Mouse (Mus musculus): ENCODE measurements around the gene Pfdn5. TPM values are rescaled to one million over a fixed set of nuclear protein-coding genes. Genes with fewer than 3 reads are reported as not detected.
A peak's percentile ranks its signal among the peaks of the same experiment; 100 is the strongest.

Pfdn5 gene
- total and polyA plus RNA-seq, 3 experiments = 265 to 356 (median 296) TPM

DNA sequence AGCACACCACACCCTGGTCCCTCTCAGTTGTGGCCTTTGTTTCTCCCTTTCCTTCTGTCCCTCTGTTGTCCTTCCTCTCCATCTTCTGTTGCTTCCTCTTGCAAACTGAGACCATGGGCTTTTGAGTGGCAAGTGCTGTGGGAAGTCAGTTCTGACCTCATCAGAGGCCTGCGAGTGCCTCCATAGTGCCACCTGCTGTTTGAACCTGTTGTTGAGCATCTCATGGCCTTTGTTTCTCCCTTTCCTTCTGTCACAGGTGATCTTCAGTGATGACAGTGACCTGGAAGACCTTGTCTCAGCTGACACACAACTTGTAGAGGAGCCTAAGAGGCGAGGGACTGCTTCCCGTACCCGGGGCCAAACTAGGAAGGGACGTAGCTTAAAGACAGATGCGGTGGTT, 9.7 kb upstream of the Pfdn5 start:
- Histone ChIP-seq H3K9me3 (replicated peaks; ENCODE audit: low read length) (no peaks in the 10 kb centered on the region), H3K79me2 (replicated peaks; ENCODE audit: control insufficient read depth, extremely low read depth, insufficient read depth, poor library complexity, severe bottlenecking) (no peaks in the 10 kb centered on the region), H3K4me1 (ENCODE audit: control insufficient read depth in 1 of 2, insufficient read depth in 2 of 2) (peaks cover under 1 to 21% of the 10 kb centered on the region in 2 experiments; a peak in 2 of 4 replicates), H3K27ac (ENCODE audit: insufficient read depth, low read depth) (0 out of 2 replicates have a peak overlapping the region, but pooled peaks have one; percentile 1), H3K4me3 (replicated peaks in 1 of 3; ENCODE audit: low read depth in 2 of 3, low read length in 2 of 3, poor library complexity in 1 of 3) (no peak overlapping the region), H3K36me3 (replicated peaks in 1 of 2; ENCODE audit: control insufficient read depth in 1 of 2, insufficient read depth in 1 of 2, low read length in 1 of 2) (peaks cover 74 to 86% of the 10 kb centered on the region in 2 experiments), H3K9ac (ENCODE audit: insufficient read depth, low read depth) (no peak overlapping the region), H3K27me3 (replicated peaks) (no peaks in the 10 kb centered on the region), H3K4me2 (ENCODE audit: insufficient read depth, low read depth, poor library complexity, severe bottlenecking) (no peak overlapping the region)
- DNase-seq (ENCODE audit: extremely low read depth) = peak; percentile 82
- dilution Hi-C loops (cut with MboI; ENCODE audit: extremely low pct_ligation_motif_present, extremely low pct_unique_long_range_greater_than_20kb, low sequenced_read_pairs) = no loop called here
- TF ChIP-seq CTCF (conservative IDR thresholded peaks at IDR 0.05 in 1 of 2, IDR thresholded peaks at IDR 0.05 in 1 of 2; ENCODE audit: low read depth in 2 of 2, low read length in 2 of 2) (peak; percentile 69 to 82; a peak in 3 of 4 replicates), MAZ (IDR thresholded peaks at IDR 0.05; ENCODE audit: low read depth, low read length) (no peak), SMC3 (IDR thresholded peaks at IDR 0.05; ENCODE audit: low read depth, low read length) (peak; percentile 83), HCFC1 (IDR thresholded peaks at IDR 0.05; ENCODE audit: low read depth, low read length) (no peak), TBP (conservative IDR thresholded peaks at IDR 0.05; ENCODE audit: low read depth, low read length) (no peak), RAD21 (IDR thresholded peaks at IDR 0.05; ENCODE audit: low read depth, low read length) (peak; percentile 54)
- in situ Hi-C loops (cut with MboI; ENCODE audit: low pct_ligation_motif_present, low pct_unique_long_range_greater_than_20kb, low sequenced_read_pairs) = loop anchor here (5.0 kb wide), 2 partner anchors 34 to 79 kb away; no protein-coding TSS in a partner anchor

DNA sequence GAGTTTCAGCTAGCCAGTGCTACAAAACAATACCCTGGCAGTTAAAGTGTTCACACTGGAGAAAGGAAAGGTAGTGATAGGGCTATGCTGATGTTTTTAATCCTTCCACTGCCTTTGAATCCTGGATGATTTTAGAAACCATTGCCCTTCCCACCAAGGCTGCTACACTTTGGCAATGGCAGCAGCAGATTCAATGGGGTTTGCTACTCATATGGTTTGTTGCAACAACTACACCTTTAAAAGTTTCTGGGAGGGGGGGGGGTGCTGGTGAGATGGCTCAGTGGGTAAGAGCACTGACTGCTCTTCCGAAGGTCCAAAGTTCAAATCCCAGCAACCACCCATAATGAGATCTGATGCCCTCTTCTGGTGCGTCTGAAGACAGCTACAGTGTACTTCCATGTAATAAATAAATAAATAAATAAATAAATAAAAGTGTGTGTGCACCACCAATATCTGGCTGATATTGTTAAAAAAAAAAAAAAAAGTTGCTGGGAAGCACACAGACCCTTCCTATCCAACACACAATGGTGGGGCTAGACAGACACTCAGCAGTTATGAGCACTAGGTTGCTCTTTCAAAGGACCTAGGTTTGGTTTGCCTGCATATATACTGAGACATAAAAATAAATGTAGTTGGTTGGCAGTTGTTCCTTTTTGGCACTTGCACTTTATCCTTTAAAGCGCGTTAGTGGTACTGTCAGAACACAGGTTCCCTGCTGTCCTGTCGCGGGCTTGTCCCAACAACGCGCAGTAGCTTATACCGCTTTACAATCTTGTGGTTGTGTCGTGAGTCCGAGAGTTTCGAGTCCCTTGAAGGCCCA, 1.1 kb upstream of the Pfdn5 start:
- dilution Hi-C loops (cut with MboI; ENCODE audit: extremely low pct_ligation_motif_present, extremely low pct_unique_long_range_greater_than_20kb, low sequenced_read_pairs) = no loop called here
- no peaks in the 10 kb centered on the region for H3K9me3 ChIP-seq (replicated peaks; ENCODE audit: low read length)
- 0 out of 2 replicates have a peak overlapping the region, but pooled peaks have one; percentile 8 for H3K27ac ChIP-seq (ENCODE audit: insufficient read depth, low read depth)
- H3K9ac ChIP-seq (ENCODE audit: insufficient read depth, low read depth) = peak overlapping the region; percentile 29; the same call in 1 of the 2 replicates
- H3K4me1 ChIP-seq (ENCODE audit: control insufficient read depth in 1 of 2, insufficient read depth in 2 of 2) = peaks cover 4 to 19% of the 10 kb centered on the region in 2 experiments; a peak in 3 of 4 replicates
- peaks cover 46 to 73% of the 10 kb centered on the region in 2 experiments for H3K36me3 ChIP-seq (replicated peaks in 1 of 2; ENCODE audit: control insufficient read depth in 1 of 2, insufficient read depth in 1 of 2, low read length in 1 of 2)
- peaks cover 14% of the 10 kb centered on the region; the same call in 1 of the 2 replicates for H3K79me2 ChIP-seq (replicated peaks; ENCODE audit: control insufficient read depth, extremely low read depth, insufficient read depth, poor library complexity, severe bottlenecking)
- peak overlapping the region; percentile 31 for H3K4me2 ChIP-seq (ENCODE audit: insufficient read depth, low read depth, poor library complexity, severe bottlenecking)
- TF ChIP-seq TCF12 (IDR thresholded peaks at IDR 0.05; ENCODE audit: low read depth, low read length) (no peak), POLR2AphosphoS2 (IDR thresholded peaks at IDR 0.05; ENCODE audit: low read depth, low read length) (0 out of 2 replicates have a peak, but pooled peaks have one; percentile 4), CTCF (conservative IDR thresholded peaks at IDR 0.05 in 1 of 2, IDR thresholded peaks at IDR 0.05 in 1 of 2; ENCODE audit: low read depth in 2 of 2, low read length in 2 of 2) (peak in 1 of 2 experiments; percentile 13; a peak in 1 of 4 replicates), RCOR1 (conservative IDR thresholded peaks at IDR 0.05; ENCODE audit: low read depth, low read length) (no peak), TBP (conservative IDR thresholded peaks at IDR 0.05; ENCODE audit: low read depth, low read length) (0 out of 2 replicates have a peak, but pooled peaks have one; percentile 26)
- no peak for DNase-seq (ENCODE audit: extremely low read depth)
- in situ Hi-C loops (cut with MboI; ENCODE audit: low pct_ligation_motif_present, low pct_unique_long_range_greater_than_20kb, low sequenced_read_pairs) = no loop called here
- no peaks in the 10 kb centered on the region for H3K27me3 ChIP-seq (replicated peaks)
- peak overlapping the region; percentile 27 to 40 (median 28) for H3K4me3 ChIP-seq (replicated peaks in 1 of 3; ENCODE audit: low read depth in 2 of 3, low read length in 2 of 3, poor library complexity in 1 of 3)

DNA sequence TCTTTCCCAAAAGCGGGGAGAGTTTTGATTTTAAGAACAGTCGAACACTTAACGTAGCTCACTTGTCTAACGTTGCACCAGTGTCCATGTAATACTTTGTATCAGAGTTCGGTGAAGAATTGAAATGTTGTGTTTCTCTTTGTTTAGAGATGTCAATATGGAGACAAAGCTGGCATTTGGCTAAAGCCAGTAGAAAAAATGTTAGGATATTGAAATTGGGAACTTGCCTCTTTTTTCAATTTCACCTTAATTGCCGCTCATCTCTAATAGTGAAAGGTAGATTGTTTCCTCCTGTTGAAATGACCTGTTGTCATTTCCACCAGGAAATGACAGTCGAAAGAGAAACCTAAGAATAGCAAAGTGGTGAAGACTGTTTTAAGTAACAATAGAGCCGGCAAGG, 976 bp downstream of the Pfdn5 start:
- peak; percentile 34; the same call in 1 of the 2 replicates for TF ChIP-seq MXI1 (IDR thresholded peaks at IDR 0.05; ENCODE audit: low read depth, low read length)
- no peak for TF ChIP-seq ELF1 (IDR thresholded peaks at IDR 0.05; ENCODE audit: low read depth, low read length)
- TF ChIP-seq CHD1 (IDR thresholded peaks at IDR 0.05; ENCODE audit: low read depth, low read length) = peak; percentile 74
- no peak for TF ChIP-seq RAD21 (IDR thresholded peaks at IDR 0.05; ENCODE audit: low read depth, low read length)
- peak; percentile 64; the same call in 1 of the 2 replicates for TF ChIP-seq SIN3A (IDR thresholded peaks at IDR 0.05; ENCODE audit: low read length)
- Histone ChIP-seq H3K4me3 (replicated peaks in 1 of 3; ENCODE audit: low read depth in 2 of 3, low read length in 2 of 3, poor library complexity in 1 of 3) (peak overlapping the region; percentile 72 to 98 (median 97)), H3K27me3 (replicated peaks) (no peaks in the 10 kb centered on the region), H3K36me3 (replicated peaks in 1 of 2; ENCODE audit: control insufficient read depth in 1 of 2, insufficient read depth in 1 of 2, low read length in 1 of 2) (peaks cover 36 to 68% of the 10 kb centered on the region in 2 experiments), H3K4me2 (ENCODE audit: insufficient read depth, low read depth, poor library complexity, severe bottlenecking) (peak overlapping the region; percentile 65), H3K79me2 (replicated peaks; ENCODE audit: control insufficient read depth, extremely low read depth, insufficient read depth, poor library complexity, severe bottlenecking) (peaks cover 15% of the 10 kb centered on the region), H3K9ac (ENCODE audit: insufficient read depth, low read depth) (peak overlapping the region; percentile 91), H3K4me1 (ENCODE audit: control insufficient read depth in 1 of 2, insufficient read depth in 2 of 2) (peaks cover 4 to 25% of the 10 kb centered on the region in 2 experiments; a peak in 3 of 4 replicates), H3K9me3 (replicated peaks; ENCODE audit: low read length) (no peaks in the 10 kb centered on the region), H3K27ac (ENCODE audit: insufficient read depth, low read depth) (no peak overlapping the region)
- no peak for DNase-seq (ENCODE audit: extremely low read depth)
- in situ Hi-C loops (cut with MboI; ENCODE audit: low pct_ligation_motif_present, low pct_unique_long_range_greater_than_20kb, low sequenced_read_pairs) = no loop called here
- dilution Hi-C loops (cut with MboI; ENCODE audit: extremely low pct_ligation_motif_present, extremely low pct_unique_long_range_greater_than_20kb, low sequenced_read_pairs) = no loop called here
